Mouse (Mus musculus) thymus, adult 2 months (tissue): Measurements from ENCODE around the gene Cript. TPM values are rescaled to one million over a fixed set of nuclear protein-coding genes. Genes with fewer than 3 reads are reported as not detected.

Experiments
- DNase-seq: peaks from one replicate; pipeline ENCODE4 v3.0.0; 2021
- H3K27ac ChIP-seq: fragments of 200-500 bp; 2 replicates; pipeline ENCODE4 v1.5.1; 2012; ENCODE audit warnings: low read length, control low read depth; ENCODE audit not compliant: control insufficient read depth, insufficient read depth
- H3K27me3 ChIP-seq: fragments of 200-500 bp; 2 replicates; pipeline ENCODE4 v1.6.1; 2012; ENCODE audit warnings: mild to moderate bottlenecking, low read length, moderate library complexity, mixed read lengths; ENCODE audit not compliant: control insufficient read depth, insufficient read depth
- H3K36me3 ChIP-seq: fragments of 200-500 bp; 2 replicates; pipeline ENCODE4 v1.6.1; 2012; ENCODE audit warnings: mild to moderate bottlenecking, low read length, moderate library complexity; ENCODE audit not compliant: control insufficient read depth, insufficient read depth
- H3K4me1 ChIP-seq: fragments of 200-500 bp; replicated peaks from 2 replicates; pipeline ENCODE4 v1.6.1; 2012; ENCODE audit warnings: low read length; ENCODE audit not compliant: control insufficient read depth, insufficient read depth
- H3K4me3 ChIP-seq: fragments of 200-500 bp; 2 replicates; pipeline ENCODE4 v1.5.1; 2012; ENCODE audit warnings: mild to moderate bottlenecking, low read length, control low read depth, moderate library complexity; ENCODE audit not compliant: control insufficient read depth, insufficient read depth
- CTCF ChIP-seq: fragments of 200-500 bp; IDR thresholded peaks from 2 replicates; pipeline ENCODE4 v1.5.1; 2012; ENCODE audit warnings: mild to moderate bottlenecking, control low read depth, low read length, moderate library complexity, borderline replicate concordance; ENCODE audit not compliant: control insufficient read depth, poor library complexity, insufficient read depth; ENCODE audit errors: extremely low read depth
- POLR2A ChIP-seq: fragments of 200-500 bp; IDR thresholded peaks from 2 replicates; pipeline ENCODE4 v1.6.1; 2012; ENCODE audit warnings: mild to moderate bottlenecking, low read length, control low read depth, moderate library complexity; ENCODE audit not compliant: control insufficient read depth, poor library complexity, insufficient read depth; ENCODE audit errors: extremely low read depth
- WGBS: fragments of 180-500 bp; shearing (Covaris S2); methylation state at CpG from one replicate; pipeline ENCODE4 v1.1.7; 2018; 5-methylcytosine and 5-hydroxymethylcytosine counted together
- polyA plus RNA-seq: library from polyadenylated mRNA; depleted of rRNA; stranded (reverse); fragments of >200 nt; gene quantifications from 2 replicates; pipeline ENCODE4 v1.2.3, GENCODE M21; 2012

The Cript gene
- polyA plus RNA-seq, 1 experiment, result 16.8 TPM

GRCm38 (mm10) chr17:86986449-86987138 lies 38.8 kb upstream of the Cript start:
- WGBS, result 91% methylated on average over 17 of the region's 17 CpGs
- no peaks in the 10 kb centered on the region for H3K27me3 ChIP-seq
- no peak overlapping the region for H3K27ac ChIP-seq
- no peak overlapping the region for H3K4me3 ChIP-seq
- no peaks in the 10 kb centered on the region for H3K36me3 ChIP-seq
- TF ChIP-seq POLR2A, result no peak
- no peak for TF ChIP-seq CTCF
- no peak for DNase-seq
- H3K4me1 ChIP-seq, result no peaks in the 10 kb centered on the region

- no peaks in the 10 kb centered on the region for H3K27me3 ChIP-seq
- no peak overlapping the region for H3K27ac ChIP-seq
- no peaks in the 10 kb centered on the region for H3K36me3 ChIP-seq
- TF ChIP-seq POLR2A (no peak), CTCF (no peak)
- no peak overlapping the region for H3K4me3 ChIP-seq
- DNase-seq, result peak; percentile 50
- 86% methylated on average over 5 of the region's 5 CpGs for WGBS
- no peaks in the 10 kb centered on the region for H3K4me1 ChIP-seq
These were observed 37.2 kb upstream of the Cript start for GRCm38 (mm10) chr17:86988161-86988560.

GRCm38 (mm10) chr17:86988601-86989184 lies 36.7 kb upstream of the Cript start:
- no peak for DNase-seq

GRCm38 (mm10) chr17:86991306-86991705 lies 34.0 kb upstream of the Cript start:
- no peak for DNase-seq
- WGBS, result 94% methylated on average over 8 of the region's 8 CpGs
- no peaks in the 10 kb centered on the region for H3K36me3 ChIP-seq
- H3K27ac ChIP-seq, result no peak overlapping the region
- H3K4me3 ChIP-seq, result no peak overlapping the region
- no peaks in the 10 kb centered on the region for H3K27me3 ChIP-seq
- TF ChIP-seq CTCF (no peak), POLR2A (no peak)
- H3K4me1 ChIP-seq, result no peaks in the 10 kb centered on the region

More at GRCm38 (mm10) chr17:86988601-86989184, 36.7 kb upstream of the Cript start:
- no peak overlapping the region for H3K4me3 ChIP-seq
- no peaks in the 10 kb centered on the region for H3K27me3 ChIP-seq
- TF ChIP-seq CTCF (no peak), POLR2A (no peak)
- H3K4me1 ChIP-seq, result no peaks in the 10 kb centered on the region
- H3K36me3 ChIP-seq, result no peaks in the 10 kb centered on the region
- no peak overlapping the region for H3K27ac ChIP-seq
- 62% methylated on average over 6 of the region's 6 CpGs for WGBS

- Histone ChIP-seq H3K4me1 (no peaks in the 10 kb centered on the region), H3K27ac (no peak overlapping the region), H3K4me3 (no peak overlapping the region), H3K36me3 (no peaks in the 10 kb centered on the region), H3K27me3 (no peaks in the 10 kb centered on the region)
- WGBS, result 96% methylated on average over 6 of the region's 6 CpGs
- TF ChIP-seq POLR2A, result no peak
- TF ChIP-seq CTCF, result no peak
- no peak for DNase-seq
These were observed 28.0 kb upstream of the Cript start for GRCm38 (mm10) chr17:86997323-86997722.

- DNase-seq, result no peak
- H3K4me3 ChIP-seq, result no peak overlapping the region
- H3K27me3 ChIP-seq, result no peaks in the 10 kb centered on the region
- TF ChIP-seq CTCF (no peak), POLR2A (no peak)
- no peaks in the 10 kb centered on the region for H3K4me1 ChIP-seq
- H3K36me3 ChIP-seq, result no peaks in the 10 kb centered on the region
- WGBS, result 90% methylated on average over 3 of the region's 3 CpGs
- no peak overlapping the region for H3K27ac ChIP-seq
These were observed 16.4 kb upstream of the Cript start for GRCm38 (mm10) chr17:87008950-87009349.
